Mouse (Mus musculus): ENCODE data around the gene Morn1. TPM values are rescaled to one million over a fixed set of nuclear protein-coding genes. Genes with fewer than 3 reads are reported as not detected.

The Morn1 gene
- total RNA-seq, 2 experiments from 2014 or later: 2.8 to 3.8 TPM

DNA sequence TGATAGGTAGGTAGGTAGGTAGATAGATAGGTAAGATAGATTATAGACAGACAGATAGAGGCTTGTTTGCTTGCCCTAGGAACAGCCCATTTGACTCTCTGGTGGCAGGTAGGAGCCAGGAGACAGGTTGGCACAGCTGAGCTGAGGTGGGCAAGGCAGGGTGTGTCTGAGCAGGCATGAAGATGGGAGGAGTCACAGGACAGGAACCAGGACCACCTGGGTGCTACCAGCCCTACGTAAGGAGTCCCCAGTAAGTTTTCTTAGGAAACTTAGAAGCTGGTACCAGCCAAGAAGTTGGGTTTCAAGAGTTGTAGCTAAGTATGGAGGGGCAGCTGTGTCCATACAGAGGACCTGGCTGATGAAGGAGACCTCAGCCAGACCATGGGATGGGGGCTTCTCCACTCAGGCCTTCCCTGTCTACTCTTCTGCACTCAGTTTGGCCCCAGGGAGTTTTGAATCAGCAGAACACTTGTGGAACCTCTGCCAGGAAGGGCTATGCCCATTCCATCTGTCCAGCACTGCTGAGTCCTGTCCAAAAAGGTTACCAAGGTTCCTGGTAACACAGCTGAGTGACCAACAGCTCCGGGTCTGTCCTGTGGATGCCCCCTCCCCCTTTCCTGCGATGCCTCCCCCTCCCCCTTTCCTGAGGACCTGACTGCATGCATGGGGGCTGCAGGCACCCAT is 67.2 kb downstream of the Morn1 start:
- intact Hi-C loops (cut with DNase I): no loop called here
- DNase-seq: no peak

DNA sequence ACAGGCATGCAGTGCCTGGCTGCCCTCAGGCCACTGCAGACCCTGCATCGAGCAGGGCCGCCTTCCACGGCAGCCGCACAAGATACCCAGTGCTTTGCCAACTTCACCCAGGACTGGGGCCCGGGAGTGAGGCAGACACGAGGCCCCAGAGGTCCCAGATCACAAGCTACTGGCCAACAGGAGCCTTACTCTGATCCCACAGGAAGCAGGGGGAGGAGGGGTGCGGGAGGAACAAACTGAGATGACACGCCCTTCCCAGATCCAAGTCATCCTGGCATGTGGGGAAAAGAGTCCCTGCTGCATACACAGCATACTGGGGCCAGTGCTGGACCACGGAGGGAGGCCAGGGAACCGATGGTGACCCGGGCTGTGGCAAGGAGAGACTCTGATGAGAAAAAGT is 68.6 kb downstream of the Morn1 start:
- intact Hi-C loops (cut with DNase I): no loop called here
- DNase-seq: peak in 1 of 2 experiments; percentile 61

DNA sequence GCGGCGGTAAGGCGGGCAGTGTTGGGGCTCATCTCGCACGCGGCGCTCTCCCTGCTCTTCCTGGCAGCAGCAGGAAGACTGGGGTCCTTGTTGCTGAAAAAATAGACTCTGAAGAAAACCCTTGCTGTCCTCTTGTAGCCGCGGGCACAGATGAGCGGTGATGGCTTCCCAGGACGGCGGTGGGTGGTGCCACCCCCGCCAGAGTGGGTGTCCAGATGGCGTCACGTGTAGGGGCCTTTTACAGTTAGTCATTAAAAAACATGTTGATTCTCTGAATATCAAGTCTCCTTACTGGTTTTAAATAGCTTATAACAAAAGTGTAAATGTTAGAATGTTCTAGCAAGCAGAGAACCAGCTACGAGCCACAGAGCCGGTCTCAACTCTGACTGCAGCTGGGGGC is 70.4 kb downstream of the Morn1 start:
- DNase-seq: no peak
- intact Hi-C loops (cut with DNase I): no loop called here

DNA sequence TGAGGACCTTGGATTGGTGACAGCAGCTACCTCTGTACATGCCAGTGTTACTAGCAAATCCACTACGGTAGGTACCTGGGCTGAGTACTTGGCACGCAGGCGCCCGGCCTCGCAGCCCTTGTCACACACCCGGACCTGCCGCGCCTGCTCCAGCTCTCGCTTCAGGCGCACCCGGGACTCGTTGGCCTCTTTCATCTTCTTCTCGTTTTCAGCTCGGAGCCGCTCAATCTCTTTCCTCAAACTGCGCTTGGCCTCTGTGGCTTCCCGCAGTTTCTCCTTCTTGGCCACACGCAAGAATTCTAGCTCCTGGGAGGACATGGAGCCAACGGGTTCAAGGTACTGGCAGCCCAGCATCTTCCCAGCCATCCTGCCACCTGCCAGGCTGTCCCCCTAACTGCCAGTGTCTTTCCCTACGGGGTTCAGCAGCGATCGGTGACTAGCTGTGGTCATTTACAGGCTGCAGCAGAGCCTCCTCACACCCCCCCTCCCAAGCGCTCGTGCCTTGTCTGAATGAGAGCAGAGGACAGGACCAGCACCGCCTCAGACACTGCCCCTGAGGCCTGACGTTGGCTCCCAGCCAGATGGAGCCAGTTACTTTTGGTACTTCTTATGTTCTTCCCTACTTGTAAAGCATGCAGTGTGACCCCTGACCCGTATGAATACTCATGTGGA is 71.6 kb downstream of the Morn1 start:
- intact Hi-C loops (cut with DNase I): no loop called here
- DNase-seq: no peak

DNA sequence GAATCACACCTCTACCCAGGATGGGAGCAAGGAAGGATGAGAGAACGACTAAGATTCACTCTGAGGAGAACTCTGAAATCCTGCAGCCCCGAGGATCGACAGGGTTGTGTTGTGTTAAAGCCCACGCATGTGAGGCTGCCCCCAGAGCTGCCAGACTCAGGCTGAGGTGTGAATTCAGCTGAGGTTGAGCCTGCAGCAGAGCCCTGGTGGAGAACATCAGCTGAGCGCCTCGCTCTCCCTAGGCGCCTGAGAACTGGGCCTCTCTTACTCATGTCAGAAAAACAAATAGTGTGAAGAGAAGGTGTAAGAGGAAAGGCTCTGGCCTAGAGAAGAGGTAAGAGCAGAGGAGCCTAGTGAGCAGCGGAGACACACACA is 72.2 kb downstream of the Morn1 start:
- intact Hi-C loops (cut with DNase I): no loop called here
- no peak for DNase-seq

DNA sequence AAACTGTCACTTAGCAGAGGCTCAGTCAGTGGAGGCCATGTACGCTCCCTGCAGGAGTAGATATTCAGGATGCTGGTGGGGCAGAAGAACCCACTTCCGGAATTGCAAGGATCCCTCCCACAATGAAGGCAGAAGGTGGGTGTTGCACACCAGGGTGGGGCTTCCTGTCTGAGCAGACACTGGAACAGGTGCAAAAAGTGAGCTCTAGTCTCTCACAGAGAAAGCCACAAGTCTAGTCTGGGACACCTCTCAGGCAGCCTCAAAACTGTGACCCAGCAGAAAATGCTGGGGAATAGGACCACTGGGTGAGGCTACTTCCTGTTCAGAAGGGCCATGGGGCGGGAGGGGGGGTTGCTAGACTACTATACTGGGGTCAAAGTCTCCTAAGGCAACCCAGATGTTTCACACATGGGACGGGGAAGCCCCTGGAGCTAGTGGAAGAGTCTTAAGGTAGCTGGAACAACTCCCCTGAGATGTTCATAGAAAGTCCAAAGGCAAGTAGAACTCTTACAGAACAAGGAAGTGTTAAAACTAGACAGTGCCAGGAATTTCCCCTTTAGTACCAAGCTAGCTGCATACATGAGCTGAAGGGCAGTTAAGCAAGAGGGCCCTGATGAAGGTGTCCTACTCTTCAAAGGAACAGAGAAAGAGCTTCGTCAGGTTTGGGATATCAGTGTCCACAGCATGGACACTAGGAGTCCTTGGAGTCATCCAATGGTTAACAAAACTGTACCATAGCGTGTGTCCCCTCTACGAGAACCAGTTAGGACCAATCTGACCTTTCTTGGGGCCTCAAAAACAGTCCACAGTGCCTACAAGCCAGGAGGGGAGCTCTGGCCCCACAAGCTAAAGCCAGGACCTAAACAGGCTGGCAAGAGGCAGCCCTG is 76.3 kb downstream of the Morn1 start:
- intact Hi-C loops (cut with DNase I): no loop called here
- DNase-seq: no peak

DNA sequence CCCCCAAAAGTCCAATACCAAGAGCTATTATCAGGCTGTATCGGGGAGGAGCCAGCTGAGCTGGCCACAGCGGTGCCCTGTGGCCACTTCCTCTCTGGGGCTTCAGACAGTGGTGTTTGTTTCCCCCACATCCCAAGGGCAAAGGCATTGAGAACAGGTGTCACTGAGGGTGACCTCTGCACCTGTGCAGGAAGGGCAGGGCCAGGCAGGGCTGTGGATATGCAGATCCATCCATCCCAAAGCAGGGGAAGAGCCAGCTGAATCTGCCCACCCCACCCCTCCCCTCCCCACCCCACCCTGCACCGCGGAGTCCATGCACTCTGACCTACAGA is 76.9 kb downstream of the Morn1 start:
- intact Hi-C loops (cut with DNase I): no loop called here
- DNase-seq: no peak

DNA sequence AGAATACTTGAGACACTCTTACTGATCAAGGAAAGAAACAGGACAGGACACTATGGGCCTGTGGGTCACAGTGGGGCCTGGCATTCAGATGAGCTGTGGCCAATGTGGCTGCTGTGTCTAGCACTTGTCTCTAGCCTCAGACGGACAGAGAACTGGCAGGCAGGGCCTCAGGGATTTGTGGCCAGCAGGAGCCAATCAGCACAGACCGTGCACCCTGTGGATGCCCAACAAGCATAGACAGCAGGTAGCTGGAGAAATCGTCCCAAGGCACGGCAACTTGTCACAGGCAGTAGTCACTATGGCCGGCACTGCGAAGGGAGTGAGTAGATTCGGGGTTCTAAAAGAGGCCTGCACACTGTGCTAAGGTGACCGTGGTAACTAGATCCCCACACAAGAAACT is 77.3 kb downstream of the Morn1 start:
- intact Hi-C loops (cut with DNase I): no loop called here
- DNase-seq: no peak

DNA sequence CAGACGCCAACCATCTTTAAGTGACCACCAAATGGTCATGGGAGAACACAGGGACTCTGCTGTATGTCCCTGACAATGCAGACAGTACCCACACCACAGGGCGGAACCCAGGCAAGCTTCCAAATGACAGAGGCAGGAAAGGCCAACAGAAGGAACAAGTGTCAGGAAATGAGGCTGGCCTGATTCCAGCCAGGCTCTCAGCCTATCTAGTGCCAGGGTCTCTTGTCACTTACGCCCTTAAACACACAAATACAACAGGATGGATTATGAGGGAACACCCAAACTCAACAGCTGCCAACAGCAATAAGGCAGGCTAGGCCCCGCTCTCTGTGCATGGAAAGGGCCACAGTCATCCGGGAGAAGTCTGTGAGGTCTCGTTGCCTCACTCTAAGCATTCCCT is 78.2 kb downstream of the Morn1 start:
- intact Hi-C loops (cut with DNase I): no loop called here

DNA sequence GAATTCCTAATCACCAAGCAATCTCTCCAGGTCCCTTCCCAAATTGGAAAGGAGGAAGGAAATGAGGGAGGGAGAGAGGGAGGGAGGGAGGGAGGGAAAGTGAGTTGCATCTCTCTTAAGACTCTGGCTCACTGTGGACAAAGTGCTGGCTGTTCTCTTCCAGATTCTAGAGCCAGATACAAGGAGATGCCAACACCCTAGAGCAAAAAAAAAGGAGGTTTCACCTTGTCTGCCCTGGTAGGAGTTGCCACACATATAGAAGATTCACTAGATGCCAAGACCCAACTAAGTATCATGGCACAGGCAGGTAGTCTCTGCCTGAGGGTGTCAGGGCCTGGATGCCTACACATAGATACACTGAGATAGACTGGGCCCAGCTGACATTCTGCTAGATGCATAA is 79.5 kb downstream of the Morn1 start:
- intact Hi-C loops (cut with DNase I): no loop called here
- DNase-seq: no peak

More for the DNA sequence above, 78.2 kb downstream of the Morn1 start:
- peak; percentile 84 to 88 for DNase-seq

DNA sequence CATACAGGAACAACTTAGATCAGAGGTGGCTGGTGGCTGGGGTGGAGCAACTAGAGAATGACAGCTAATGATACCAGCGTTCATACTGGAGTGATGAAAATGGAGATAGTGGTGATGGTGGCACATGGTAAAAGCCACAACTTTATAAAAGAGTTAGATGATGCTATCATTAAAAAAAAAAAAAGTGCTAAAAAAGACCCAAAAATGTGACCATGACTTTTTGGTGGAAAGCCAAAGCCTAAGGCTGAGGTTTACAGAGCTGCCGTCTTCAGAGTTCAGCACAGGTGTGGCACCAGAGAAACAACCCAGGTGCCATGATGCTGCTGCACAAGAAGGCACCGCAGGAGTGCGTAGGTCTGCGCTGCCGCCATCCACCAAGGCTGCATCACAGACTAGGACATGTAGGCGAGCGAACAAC is 82.5 kb downstream of the Morn1 start:
- intact Hi-C loops (cut with DNase I): no loop called here

DNA sequence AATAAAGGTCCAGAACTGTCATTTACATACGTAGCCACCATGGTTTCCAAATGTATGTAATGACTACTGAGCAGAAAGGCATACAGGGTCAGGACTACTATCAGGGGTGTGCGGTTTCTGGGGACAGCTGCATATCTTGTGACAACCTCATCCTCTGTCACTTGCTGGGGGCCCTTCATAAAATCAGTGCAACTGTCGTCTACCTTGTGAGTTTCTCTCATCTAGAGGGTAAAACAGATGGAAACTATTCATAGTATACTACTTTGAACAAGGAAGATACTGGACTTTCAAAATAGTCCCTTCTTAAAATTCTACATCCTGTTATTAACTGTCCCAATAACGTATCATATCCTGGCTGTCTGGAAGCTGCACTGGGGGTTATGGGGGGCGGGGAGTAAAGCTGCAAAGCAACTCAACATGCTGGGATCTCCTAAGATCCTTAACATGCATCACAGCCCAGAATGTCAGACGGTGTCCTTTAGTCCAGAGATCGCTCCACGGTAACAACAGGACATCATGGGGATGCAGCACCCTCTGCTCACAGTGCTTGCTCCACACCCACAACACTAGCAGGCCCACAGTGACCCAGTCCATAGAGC is 84.3 kb downstream of the Morn1 start:
- no peak for DNase-seq
- intact Hi-C loops (cut with DNase I): no loop called here

More for the DNA sequence above, 82.5 kb downstream of the Morn1 start:
- DNase-seq: no peak

DNA sequence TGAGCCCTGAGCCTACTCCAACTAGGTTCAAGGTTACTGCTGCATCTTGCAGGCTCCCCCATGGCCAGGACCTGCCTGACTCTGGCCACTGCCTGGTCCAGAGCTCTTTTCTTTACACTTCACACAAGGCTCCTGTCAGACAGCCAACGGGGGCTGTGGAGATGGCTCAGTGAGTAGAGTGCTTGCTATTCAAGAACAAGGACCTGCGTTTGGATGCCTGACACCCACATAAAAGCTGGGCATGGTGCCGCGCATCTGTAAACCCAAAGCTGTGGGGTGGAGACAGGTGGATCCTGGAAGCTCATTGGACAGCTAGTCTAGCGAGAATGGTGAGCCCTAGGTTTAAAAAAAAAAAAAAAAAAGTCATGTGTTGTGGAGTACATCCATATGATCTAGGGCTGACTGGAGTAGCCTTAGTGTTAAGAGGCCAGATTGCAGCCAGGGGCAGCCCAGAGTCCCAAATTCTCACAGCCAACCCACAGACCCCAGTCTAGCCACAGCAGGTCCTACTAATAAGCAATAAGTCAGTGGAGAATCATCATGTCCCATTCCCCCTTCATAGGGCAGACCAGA is 85.7 kb downstream of the Morn1 start:
- intact Hi-C loops (cut with DNase I): no loop called here
- no peak for DNase-seq

DNA sequence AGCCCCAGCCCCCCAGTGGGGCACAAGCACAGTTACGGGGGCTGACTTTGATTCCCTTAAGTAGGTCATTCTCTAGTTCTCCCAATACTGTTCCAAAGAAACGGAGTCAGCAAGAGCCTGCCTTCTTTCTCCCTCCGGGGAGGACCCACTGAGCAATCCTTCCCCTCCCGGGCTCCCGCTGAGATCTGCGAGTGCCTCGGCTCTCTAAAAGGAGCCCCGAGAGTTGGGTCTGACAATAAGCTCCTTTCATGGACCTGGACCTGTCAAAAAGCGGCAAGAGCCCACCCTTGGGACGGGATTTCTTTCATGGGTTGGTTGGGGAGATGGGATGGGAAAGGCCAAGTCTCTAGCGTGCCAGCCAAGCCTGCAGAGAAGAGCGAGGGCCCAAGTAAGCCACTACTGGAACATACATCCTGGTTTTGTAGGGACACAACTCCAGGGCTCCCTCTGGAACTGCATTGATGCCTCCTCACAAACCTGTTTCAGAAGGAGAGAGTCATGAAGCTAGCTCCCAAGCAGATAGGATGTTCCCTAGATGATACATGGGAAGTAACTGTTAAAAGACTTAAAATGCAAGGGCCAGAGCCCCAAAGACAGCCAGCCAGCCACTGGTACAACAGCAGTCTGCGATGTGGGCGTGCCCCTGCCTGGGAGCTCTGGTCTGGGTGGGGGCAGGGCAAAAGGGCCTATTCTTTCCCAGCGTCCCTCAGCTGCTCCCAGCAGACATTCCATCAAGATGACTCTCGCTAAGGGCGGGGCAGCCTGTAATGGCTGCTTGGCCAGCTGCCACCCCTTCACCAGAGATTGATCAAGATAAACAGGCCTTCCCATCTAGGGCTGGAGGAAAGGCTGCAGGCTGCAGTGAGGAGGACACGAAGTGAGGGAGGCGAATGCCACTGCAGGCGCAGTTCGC is 86.8 kb downstream of the Morn1 start:
- DNase-seq: peak; percentile 93 to 94
- intact Hi-C loops (cut with DNase I): no loop called here

DNA sequence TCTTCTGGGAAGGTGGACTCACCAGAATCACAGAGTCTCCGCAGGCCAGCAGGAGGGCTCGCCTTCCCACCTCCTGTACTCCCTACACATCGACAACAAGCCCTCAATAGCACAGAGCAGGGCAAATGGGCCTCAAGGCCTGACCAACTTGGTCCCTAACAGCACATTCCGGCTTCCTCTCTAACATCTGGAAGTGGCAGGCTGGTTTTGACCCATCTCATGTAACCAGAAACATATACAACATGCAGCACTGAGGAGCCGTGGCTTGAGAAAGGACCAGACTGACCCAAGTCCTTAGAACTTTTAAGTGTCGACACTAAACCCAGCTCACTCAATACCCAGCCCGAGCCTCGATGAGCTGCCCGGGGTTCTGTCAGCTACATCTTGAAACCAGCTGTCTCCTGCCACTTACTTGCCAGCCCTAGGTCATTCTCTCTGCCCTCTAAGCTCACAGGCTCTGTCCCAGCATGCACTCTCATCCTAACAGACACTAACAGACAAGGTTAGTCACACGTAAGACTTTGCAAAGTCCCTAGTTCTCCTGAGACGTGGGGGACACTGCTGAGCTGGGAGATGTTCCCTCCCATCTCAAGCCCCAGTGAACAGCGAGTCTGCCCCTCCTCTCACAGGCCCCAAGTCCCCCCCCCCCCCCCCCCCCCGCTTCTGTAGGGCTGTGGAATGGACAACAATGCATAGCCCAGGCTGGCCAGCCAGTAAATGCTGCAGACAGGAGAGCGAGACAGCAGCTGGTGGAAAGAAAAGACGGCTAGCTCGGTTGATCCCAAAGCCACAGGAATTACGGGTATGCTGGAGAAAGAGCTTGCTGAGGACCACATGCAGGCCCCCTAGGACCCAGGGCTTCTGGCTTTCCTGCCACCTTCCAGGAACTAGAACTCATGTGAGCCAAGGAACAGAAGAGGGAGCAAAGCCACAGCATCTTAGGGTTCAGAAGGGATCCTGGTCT is 87.7 kb downstream of the Morn1 start:
- no peak for DNase-seq
- intact Hi-C loops (cut with DNase I): no loop called here

DNA sequence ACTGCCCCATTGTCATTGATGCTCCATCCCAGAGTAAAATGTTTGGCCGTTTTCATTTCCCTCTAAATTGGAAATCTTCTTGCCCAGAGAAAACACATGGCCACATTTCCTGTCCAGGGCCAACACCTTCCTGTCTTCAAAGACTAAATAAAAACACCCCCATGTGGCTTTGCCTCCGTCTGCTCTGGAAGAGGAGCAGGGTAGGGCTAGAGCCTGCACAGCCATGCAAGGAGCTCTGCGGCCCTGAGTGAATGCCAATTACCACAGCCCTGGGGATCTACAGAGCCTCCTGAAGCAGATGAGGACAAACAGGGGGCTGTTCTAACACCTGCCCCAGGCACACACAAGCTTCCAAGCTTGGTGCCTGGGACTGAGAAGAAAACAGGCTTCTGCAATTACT is 89.8 kb downstream of the Morn1 start:
- intact Hi-C loops (cut with DNase I): loop anchor here (5.0 kb wide), 1 partner anchor 41 kb away; no protein-coding TSS in a partner anchor
- DNase-seq: no peak

DNA sequence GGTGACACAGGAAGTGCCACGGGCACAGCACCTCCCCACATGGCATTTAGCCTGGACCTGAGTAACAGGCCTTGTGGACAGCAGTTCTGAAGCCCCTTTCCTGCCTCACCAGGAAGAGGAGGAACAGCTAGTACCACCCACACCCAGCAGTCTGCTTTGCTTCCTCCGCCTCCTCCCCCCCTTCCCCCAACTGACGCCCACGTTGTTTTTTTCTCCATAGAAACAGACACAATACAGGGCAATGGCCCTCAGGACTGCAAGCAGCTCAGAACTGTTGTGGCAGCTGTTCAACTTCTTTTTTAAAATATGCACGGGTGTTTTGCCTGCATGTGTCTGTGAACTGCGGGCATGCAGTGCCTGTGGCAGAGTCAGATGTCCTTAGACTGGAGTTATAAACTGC is 91.9 kb downstream of the Morn1 start:
- intact Hi-C loops (cut with DNase I): loop anchor here (2.0 to 5.0 kb wide), 2 partner anchors 27 to 39 kb away; no protein-coding TSS in a partner anchor
- peak; percentile 86 to 90 for DNase-seq

DNA sequence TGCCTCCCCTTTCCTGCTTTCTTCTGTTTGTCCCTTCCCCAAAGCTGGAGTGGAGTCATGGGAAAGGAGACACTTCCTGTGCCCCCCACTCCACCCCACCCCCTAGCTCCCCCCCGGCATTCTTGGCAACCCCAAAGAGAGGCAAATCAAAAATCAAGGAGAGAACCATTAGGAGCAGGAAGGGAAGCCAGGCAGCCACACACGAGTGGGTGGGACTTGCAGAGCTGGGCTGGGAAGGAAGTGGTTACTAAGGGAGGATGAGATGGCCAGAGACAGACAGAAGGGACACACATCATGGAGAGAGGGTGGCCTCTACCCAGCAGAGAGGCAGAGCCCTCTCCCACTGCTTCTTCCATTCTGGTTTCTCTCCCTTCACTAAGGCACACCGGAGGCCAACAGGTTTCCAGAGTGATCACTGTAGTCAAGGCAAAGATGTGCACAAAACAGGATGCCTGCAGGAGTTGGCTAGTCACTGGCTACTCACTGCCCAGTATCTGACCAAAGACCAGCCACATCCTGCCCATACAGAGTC is 92.7 kb downstream of the Morn1 start:
- DNase-seq: peak; percentile 66 to 67
- intact Hi-C loops (cut with DNase I): loop anchor here (2.0 to 5.0 kb wide), 2 partner anchors 28 to 38 kb away; no protein-coding TSS in a partner anchor
